Mouse (Mus musculus) adrenal gland, postnatal 0 days (tissue): ENCODE results near the gene Phka2. TPM values are rescaled to one million over a fixed set of nuclear protein-coding genes. Genes with fewer than 3 reads are reported as not detected.

ENCODE experiments used
- polyA plus RNA-seq: library from polyadenylated mRNA; unstranded; fragments of >200 nt; fragmentation: Nextera tagmentation; extraction: Ambion mirVana; gene quantifications from 2 replicates; pipeline ENCODE4 v1.2.1, GENCODE M21; 2015

Phka2 gene
- polyA plus RNA-seq, result 7.8 and 11.2 TPM in 2 replicates

GRCm38 (mm10) chrX:160502048-160503041 is at the start of gene Phka2:
TSS of gene Phka2 (plus strand) at chrX:160502166.

Other genes with a start within 250 kb of the Phka2 start
- 2.4 and 2.6 TPM in 2 replicates for gene Adgrg2, start 111.5 kb upstream of the Phka2 start, polyA plus RNA-seq
- 0.14 TPM in 1 of 2 replicates, not detected in the other for gene Ppef1, start 233.6 kb downstream of the Phka2 start, polyA plus RNA-seq